ENCODE assay signal across 8 mouse cellular contexts in the genomic region with DNA sequence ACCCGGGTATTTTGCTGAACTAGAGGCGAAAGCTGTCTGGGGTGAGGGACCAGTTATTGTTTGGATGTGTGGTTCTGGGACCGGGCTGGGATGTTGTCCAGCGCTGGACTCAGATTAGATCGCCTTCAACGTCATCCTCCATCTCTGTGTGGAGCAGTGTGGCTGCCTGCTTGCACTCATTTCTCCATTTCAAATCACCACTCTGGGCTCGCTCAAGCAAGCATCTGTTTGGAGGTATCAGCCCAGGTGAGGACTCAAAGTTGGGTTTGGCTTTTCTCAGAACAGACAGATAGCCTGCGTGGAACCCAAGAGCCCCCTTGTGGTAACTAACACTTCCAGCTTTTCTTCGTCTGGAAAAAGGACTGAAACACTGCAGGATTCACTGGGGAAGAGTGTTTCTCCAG. TPM values are rescaled to one million over a fixed set of nuclear protein-coding genes. Genes with fewer than 3 reads are reported as not detected.
DNase-seq lines count a peak whose midpoint lies in the region; ATAC-seq lines count a peak whose summit lies in the region.

No protein-coding gene starts in this region.

- H3K9ac ChIP-seq in limb, embryonic 11.5 days (ENCODE audit: low read length), result no peak overlapping the region
- H3K9ac ChIP-seq in neural tube, embryonic 15.5 days (replicated peaks), result no peak overlapping the region

- no peaks in the 10 kb centered on the region for H3K9me3 ChIP-seq in limb, embryonic 11.5 days (ENCODE audit: control insufficient read depth, low read length)
- no peaks in the 10 kb centered on the region for H3K9me3 ChIP-seq in neural tube, embryonic 15.5 days (replicated peaks)

- WGBS in limb, embryonic 11.5 days, result 52% methylated on average over 9 of the region's 9 CpGs
- 39% methylated on average over 9 of the region's 9 CpGs for WGBS in neural tube, embryonic 15.5 days

- no peak overlapping the region for H3K4me3 ChIP-seq in limb, embryonic 11.5 days (ENCODE audit: low read depth, low read length)
- H3K4me3 ChIP-seq in neural tube, embryonic 15.5 days (replicated peaks), result 0 out of 2 replicates have a peak overlapping the region, but pooled peaks have one; percentile 4

- no peak overlapping the region for H3K4me2 ChIP-seq in limb, embryonic 11.5 days (ENCODE audit: low read depth, severe bottlenecking)
- peak overlapping the region; percentile 39 for H3K4me2 ChIP-seq in neural tube, embryonic 15.5 days

- DNase-seq in urinary bladder, adult 18-20 months (ENCODE audit: low spot score in 2 of 2), result peak; percentile 9 to 13
- DNase-seq in urinary bladder, postnatal 4 days (ENCODE audit: low spot score in 2 of 2), result no peak
- peak; percentile 17 for DNase-seq in cerebellum, adult 11 months
- DNase-seq in forelimb bud, embryonic 11.5 days (ENCODE audit: low read depth, low spot score), result peak; percentile 76
- peak; percentile 26 to 34 for DNase-seq in kidney, adult 8-10 months
- DNase-seq in limb, embryonic 11.5 days (ENCODE audit: low spot score), result peak; percentile 73

- H3K36me3 ChIP-seq in limb, embryonic 11.5 days (ENCODE audit: control insufficient read depth, insufficient read depth, low read length), result no peaks in the 10 kb centered on the region
- H3K36me3 ChIP-seq in neural tube, embryonic 15.5 days, result no peaks in the 10 kb centered on the region

- no peaks in the 10 kb centered on the region for H3K4me1 ChIP-seq in limb, embryonic 11.5 days (ENCODE audit: control insufficient read depth, insufficient read depth, low read length)
- H3K4me1 ChIP-seq in neural tube, embryonic 15.5 days, result peaks cover 16% of the 10 kb centered on the region

- no peaks in the 10 kb centered on the region for H3K27me3 ChIP-seq in limb, embryonic 11.5 days (ENCODE audit: control insufficient read depth, insufficient read depth, low read length)
- no peaks in the 10 kb centered on the region for H3K27me3 ChIP-seq in neural tube, embryonic 15.5 days (replicated peaks)

- peak; percentile 47; the same call in 1 of the 2 replicates for ATAC-seq in limb, embryonic 11.5 days (ENCODE audit: insufficient number of reproducible peaks, low FRiP score, low TSS enrichment, low read depth)
- peak; percentile 88 for ATAC-seq in neural tube, embryonic 15.5 days (ENCODE audit: low FRiP score)
- no peak for ATAC-seq in erythroblast, adult 5-6 weeks (replicated peaks; ENCODE audit: low FRiP score, poor library complexity, severe bottlenecking)

- no peak overlapping the region for H3K27ac ChIP-seq in limb, embryonic 11.5 days (replicated peaks; ENCODE audit: low read depth, low read length)
- peak overlapping the region; percentile 56; the same call in 1 of the 2 replicates for H3K27ac ChIP-seq in neural tube, embryonic 15.5 days (replicated peaks)

RNA-seq across cellular contexts. Expression of a gene that starts 33.5 kb away (rescaled TPM):
- 15.0 and 19.4 TPM in 2 replicates for polyA plus RNA-seq in limb, embryonic 11.5 days (2014; fragmentation: Nextera tagmentation; extraction: Ambion mirVana)
- 9.5 and 10.0 TPM in 2 replicates for polyA plus RNA-seq in neural tube, embryonic 15.5 days (2015; fragmentation: Nextera tagmentation; extraction: Ambion mirVana)
- 3.6 and 7.5 TPM in 2 replicates for total RNA-seq in erythroblast, adult 5-6 weeks (2015; ENCODE audit: low replicate concordance)
- total RNA-seq in erythroblast, adult 5-6 weeks (2017; ENCODE audit: low replicate concordance), result 5.7 and 8.3 TPM in 2 replicates

RNA-seq across cellular contexts. Expression of a gene that starts 33.6 kb away (rescaled TPM):
- 19.8 and 20.1 TPM in 2 replicates for polyA plus RNA-seq in limb, embryonic 11.5 days (2014; fragmentation: Nextera tagmentation; extraction: Ambion mirVana)
- polyA plus RNA-seq in neural tube, embryonic 15.5 days (2015; fragmentation: Nextera tagmentation; extraction: Ambion mirVana), result 12.1 and 14.1 TPM in 2 replicates
- 1.7 and 4.6 TPM in 2 replicates for total RNA-seq in erythroblast, adult 5-6 weeks (2015; ENCODE audit: low replicate concordance)
- total RNA-seq in erythroblast, adult 5-6 weeks (2017; ENCODE audit: low replicate concordance), result 2.8 and 3.6 TPM in 2 replicates

Comparison
In these comparisons a context has a peak if more than half of its experiments do, and no peak if none do; other contexts are left out.
1. DNase-seq: peak in urinary bladder, adult 18-20 months (2 of 2), cerebellum, adult 11 months (single experiment), forelimb bud, embryonic 11.5 days (single experiment), kidney, adult 8-10 months (2 of 2) and limb, embryonic 11.5 days (single experiment); none in urinary bladder, postnatal 4 days (0 of 2).